Mouse (Mus musculus): Measurements from ENCODE around the gene Jmjd8. TPM values are rescaled to one million over a fixed set of nuclear protein-coding genes. Genes with fewer than 3 reads are reported as not detected.

Gene Jmjd8
- 40.7 and 69.5 TPM in 2 replicates for polyA plus RNA-seq (2012; rRNA removed)

DNA sequence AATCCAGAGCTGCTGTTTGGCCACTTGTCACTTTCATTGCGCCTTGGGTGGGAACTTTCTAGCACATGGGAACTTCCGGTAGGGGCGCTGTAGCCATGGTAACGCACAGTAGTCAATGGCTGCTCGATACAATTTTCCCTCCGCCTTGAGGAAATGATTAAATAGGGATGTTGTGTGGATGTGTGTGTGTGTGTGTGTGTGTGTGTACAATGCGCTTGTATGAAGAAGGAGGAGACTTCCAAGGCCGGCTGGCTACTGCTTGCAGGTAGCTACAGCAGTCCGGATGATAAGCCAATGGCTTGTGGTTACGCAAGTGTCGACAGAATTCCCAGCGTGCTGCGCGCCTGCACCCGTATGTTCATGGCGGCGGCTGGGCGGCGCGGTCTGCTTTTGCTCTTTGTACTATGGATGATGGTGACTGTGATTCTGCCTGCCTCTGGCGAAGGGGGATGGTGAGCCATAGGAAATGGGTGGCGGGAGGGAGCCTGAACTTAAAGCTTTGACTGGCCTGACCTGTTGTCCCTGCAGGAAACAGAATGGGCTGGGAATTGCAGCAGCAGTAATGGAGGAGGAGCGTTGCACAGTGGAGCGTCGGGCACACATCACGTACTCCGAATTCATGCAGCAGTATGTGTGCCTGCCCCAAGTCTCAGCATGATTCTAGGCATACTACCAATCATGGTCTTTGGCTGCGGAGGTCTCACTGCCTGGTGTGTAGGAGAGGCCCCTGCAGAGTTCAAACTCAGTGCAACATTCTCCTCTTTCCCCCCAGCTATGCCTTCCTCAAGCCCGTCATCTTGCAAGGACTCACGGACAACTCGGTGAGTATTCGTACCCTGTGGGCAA, at the start of gene Jmjd8:
Gene Jmjd8 (plus strand): TSS at position 156 of the 846 bp plus-strand sequence.

DNA sequence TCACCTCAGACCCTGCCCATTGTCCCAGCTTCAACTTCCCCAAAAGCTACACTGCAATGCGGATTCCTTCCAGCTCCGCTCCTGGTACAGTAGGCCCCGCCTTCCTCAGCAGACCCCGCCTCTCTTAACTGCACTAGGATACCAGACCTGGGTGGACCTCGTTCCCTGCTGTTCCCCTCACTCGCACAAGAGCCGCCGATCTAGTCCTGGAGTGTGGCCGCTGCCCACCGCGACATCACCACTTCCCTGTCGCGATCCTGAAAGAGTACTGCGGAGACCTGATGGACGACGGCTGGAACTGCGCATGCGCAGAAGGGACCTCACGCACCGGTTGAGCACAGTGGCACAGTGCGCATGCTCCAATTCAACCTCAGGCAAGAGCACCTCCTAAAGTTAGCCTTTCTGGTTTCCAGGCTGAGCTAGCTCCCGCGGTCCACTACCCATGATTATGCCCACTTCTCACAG, 43.4 kb upstream of the Jmjd8 start, which contains the start of gene Haghl:
Gene Haghl (minus strand): TSS at position 393 of the 465 bp plus-strand sequence.

DNA sequence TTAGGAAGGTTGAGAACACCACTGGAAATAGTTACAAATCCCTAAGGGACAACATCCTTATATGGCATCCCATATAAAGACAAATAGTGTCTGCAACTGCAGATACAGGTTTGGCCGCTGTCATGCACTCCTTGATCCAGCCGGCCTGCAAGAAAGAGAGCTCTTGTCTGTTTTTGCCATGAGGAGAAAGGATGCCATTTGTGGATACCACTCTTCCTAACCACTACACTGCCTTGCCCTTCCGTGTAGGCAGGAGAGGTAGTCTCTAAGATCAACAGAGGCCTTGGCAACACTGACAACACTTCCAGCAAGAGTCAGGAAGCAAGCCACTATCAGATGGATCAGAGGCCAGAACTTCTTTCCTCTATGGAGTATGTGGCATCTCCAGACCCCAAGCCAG, 42.4 kb upstream of the Jmjd8 start, which contains the start of gene Ccdc78:
Gene Ccdc78 (plus strand): TSS at position 301 of the 400 bp plus-strand sequence.

DNA sequence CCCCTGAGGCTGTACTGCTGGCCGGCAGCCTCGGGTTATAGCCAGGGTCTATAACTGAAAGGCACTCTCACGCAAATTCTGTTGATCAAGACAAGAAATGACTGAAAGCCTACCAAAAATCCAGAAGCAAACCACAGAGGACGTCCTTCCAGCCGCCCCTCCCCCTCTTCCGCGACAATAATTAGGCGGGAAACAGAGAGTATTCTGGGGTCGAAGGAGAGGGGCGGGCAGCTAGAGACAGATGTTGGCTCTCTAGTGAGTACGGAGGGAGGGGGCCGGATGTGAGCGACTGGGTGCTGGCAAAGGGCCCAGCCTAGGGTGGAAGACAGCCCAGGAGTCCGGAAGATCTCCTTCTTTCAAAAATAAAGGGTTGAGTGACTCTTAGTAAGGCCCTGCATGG, 36.1 kb upstream of the Jmjd8 start, which contains the start of gene Fam173a:
Gene Fam173a (minus strand): TSS at position 287 of the 400 bp plus-strand sequence.

DNA sequence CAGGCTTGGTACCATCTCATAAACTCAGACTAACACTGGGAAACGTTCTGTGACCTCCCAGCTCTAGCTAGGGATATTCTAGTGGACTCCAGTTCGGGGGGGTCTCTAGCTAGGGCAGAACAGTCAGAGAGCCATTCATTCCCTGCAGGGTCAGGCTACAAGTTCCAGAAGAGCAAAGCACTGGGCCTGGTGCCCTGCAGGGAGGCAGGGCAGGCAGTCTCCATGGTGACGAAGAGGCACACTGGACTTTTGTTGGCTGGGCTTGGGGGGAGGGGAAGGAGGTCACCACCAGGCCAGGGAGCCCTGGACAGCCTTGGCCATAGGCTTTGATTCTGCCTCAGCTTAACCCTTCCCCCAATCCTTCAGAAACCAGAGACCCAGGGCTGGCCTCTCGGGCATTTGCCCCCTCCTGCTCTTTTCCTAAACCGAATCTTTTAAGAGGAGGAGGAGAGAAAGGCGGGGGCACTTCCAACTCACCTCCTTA, 33.0 kb upstream of the Jmjd8 start, which contains the start of gene AC134908.4:
Gene AC134908.4 (minus strand): TSS at position 51 of the 484 bp plus-strand sequence.

DNA sequence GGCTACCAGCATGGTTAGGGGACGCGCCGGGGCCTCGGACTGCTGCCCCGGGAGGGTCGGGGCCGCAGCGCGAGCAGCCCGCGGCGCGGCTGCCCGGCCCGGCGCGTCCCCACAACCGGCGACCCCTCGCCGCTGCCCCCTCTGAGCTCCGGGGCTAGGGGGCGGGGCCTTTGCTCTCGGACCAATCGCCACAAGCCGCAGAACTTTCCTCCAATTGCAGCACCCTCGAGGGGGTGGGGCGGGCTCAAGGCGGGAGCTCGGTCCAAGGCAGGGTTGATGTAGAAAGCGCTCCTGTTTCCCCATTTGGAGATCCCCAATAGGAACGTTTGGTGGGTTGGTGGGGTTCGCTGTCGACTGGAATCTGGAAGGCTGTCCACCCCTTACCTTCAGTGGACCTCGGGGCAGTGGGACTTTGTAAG, 31.7 kb upstream of the Jmjd8 start, which contains the start of gene Metrn:
Gene Metrn (minus strand): TSS at position 186 of the 419 bp plus-strand sequence.

DNA sequence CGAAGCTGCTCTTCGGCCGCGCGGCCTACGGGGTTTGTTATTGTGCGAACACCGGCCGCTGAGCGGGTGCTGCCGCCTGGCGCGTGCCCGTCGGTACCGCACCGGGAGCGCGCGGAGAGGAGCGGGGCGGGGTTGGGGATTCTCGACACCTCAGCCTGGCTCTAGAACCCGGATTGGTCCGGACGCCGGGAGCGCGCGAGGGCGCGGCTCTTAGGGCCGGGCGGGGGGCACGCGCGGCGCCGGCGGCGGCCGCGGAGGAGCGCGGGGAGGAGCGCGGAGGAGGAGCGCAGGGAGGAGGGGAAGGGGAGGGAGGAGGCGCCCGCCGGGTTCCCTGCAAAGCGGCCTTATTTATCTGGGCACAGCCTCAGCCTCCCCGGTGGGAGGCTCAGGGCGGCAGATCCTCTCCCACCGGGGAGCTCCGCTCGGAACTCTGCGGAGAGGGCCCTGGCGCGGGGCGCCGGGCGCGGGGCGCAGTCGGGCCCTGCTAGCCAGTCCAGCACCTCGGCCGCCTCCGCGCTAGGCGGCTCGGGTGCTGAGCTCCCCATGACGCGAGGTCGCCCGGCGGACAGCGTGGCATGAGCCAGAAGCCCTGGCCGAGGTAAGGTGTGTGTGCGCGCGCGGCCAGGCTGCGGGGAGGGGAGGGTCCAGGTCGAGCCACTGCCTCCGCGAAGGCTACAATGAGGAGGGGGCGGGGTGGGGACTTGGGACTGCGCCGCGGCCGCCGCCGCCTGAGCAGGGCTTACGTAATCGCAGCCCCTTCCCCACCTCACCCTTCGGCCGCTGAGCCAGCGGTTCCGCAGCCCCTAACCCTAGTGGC, 19.7 kb upstream of the Jmjd8 start, which contains the start of gene Fbxl16:
Gene Fbxl16 (plus strand): TSS at position 297 of the 817 bp plus-strand sequence.

DNA sequence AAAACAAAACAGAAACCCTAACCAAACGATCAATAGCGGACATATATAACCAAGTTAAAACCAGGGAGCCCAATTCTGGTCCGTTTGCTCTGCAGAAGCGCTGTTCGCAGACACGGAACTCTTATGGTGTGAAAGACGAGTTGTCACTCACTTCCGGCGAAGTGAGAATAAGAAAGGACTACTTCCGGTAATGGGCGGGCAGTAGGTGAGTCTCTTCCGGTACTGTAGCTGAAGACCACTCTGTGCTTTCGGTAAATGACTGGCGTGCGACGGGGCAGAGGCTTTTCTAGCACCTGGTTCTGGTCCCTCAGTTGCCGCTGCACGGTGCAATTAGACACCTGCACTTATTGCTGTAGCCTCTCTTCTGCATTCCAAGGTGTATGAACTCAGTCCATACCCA, 5.2 kb upstream of the Jmjd8 start, which contains the start of gene Wdr24:
Gene Wdr24 (plus strand): TSS at position 176 of the 400 bp plus-strand sequence.

DNA sequence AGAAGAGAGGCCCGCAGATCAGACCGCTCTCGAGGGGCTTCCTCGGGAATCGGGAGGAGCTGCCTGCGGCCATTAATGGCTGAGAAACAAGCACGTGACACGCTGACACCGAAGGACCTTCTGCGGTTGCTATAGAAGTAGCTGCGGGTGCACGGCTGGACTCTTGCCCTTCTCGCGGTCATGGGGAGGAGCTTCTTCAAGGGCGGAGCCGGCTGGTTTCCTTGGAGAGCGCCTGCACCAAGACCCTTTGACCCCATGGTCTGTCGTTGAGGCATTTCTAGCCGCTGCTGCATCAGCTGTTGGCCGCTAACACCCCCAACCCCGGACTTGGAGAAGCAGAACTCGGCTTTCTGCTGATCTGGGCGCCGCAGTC, 4.6 kb downstream of the Jmjd8 start, which contains the start of gene Stub1:
Gene Stub1 (minus strand): TSS at position 114 of the 373 bp plus-strand sequence.

DNA sequence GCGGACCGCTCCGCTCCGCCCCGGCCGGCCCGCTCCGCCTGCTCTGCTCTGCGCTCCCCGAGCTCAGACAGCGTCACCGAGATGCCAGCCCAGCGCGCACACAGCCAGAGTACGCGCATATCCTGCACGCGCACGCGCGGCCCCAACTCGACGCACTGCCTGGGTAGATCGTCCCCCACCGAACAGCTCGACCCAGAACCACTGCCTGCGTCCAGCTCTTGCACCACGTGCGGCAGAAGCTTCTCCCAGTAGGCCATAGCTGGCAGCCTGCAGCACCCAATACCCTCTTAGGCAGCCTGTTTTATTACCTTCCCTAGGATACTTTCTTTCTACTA, 8.4 kb downstream of the Jmjd8 start, which contains the start of gene Rhbdl1:
Gene Rhbdl1 (minus strand): TSS at position 220 of the 335 bp plus-strand sequence.

DNA sequence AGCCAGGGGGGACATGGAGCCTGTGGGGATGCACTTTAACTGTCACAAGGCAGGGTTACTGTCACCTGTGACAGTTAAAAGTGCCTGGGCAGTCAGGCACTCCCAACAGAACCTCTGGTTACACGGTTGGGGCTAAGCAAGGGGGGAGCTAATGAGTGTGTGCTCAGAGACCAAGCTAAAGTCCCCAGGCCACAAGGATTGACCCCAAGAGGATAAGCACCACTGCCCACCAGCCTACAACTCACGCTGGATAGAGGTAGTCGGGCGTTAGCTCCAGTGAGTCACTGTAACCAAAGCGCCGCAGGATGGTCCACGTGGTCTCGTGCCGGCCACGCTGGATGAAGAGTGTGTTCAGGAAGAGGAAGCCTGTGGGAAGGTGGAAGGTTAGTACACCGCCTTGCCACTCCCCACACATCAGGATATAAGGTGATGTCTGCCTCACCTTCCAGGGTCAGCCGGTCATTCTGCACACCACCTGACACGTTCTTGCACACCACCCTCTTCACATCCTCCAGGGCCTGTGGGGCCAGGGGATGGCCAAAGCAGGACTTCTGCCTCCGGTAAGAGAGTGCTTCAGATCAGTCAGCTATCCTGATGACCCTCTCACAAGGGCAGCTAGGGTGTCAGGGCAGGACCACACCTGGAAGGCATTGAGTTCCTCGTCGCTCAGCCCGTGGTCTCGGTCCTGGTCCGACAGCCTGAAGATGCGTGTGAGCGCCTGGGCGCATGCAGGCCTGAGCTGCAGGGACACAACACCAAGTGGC, 12.6 kb downstream of the Jmjd8 start, which contains the start of gene Gm20683:
Gene Gm20683 (minus strand): TSS at position 647 of the 764 bp plus-strand sequence.

DNA sequence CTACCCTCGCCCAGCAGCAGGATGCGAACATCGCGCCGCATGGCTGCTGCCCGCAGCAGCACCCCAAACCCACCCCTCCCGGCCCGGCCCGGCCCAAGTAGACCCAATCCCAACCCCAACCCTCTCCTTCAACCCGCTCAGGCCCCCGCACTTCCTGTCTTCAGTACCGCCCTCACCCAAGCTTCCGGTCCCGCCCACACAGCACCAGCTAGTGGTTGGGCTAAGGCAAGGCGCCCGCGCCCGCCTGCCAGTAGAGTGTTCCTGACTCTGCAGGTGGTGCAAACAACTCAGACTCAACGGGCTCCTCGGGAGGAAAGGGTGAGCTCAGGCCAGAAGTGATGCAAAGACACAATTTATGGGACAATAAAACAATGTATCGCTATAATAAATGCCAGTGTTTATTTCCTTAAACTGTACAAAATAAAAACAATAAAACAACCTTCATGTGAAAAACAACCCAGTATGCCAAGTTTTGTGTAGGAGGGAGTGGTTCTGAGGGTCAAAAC, 15.8 kb downstream of the Jmjd8 start, which contains the start of gene Rhot2:
Gene Rhot2 (minus strand): TSS at position 456 of the 506 bp plus-strand sequence.

DNA sequence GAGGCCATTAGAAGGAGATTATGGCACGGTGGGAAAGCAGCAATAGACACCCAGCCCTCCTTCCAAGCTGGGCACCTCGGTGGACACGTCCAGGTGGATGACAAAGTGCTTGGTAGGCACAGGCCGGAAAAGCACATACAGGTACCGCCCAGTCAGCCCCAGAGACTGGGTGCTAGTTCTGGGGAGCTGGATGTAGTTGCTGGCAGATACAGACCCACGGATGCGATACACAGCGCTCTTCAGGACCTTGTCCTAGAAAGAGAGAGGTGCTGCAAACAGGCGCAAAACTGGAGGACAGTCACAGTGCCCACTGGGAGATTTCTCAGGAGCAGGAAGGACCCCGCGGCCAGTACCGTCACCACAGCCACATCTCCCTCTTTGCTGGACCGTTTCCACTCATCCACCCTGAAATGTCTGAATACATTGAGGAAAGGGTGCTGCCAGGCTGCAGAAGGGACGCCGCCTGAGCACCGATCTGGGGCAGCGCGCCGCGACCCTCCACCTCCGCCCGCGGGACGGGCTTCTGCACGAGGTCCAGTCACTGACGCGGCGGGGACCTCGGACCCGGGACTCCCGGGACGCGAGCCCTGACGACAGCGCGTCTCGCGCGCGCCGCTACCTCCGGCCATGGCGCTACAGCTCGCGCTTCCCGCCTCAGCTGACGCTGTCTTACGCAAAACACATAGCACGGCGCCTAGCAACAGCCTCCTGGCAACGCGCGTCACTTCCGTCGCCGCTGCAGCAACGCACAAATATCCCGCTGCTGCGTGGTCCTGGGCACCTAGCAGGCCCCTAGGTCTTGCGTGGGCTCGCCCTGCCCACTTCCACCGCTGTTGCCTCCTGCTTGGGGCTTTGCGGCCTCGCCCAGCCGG, 32.4 kb downstream of the Jmjd8 start, which contains the start of gene Wdr90:
Gene Wdr90 (minus strand): TSS at position 670 of the 872 bp plus-strand sequence.

DNA sequence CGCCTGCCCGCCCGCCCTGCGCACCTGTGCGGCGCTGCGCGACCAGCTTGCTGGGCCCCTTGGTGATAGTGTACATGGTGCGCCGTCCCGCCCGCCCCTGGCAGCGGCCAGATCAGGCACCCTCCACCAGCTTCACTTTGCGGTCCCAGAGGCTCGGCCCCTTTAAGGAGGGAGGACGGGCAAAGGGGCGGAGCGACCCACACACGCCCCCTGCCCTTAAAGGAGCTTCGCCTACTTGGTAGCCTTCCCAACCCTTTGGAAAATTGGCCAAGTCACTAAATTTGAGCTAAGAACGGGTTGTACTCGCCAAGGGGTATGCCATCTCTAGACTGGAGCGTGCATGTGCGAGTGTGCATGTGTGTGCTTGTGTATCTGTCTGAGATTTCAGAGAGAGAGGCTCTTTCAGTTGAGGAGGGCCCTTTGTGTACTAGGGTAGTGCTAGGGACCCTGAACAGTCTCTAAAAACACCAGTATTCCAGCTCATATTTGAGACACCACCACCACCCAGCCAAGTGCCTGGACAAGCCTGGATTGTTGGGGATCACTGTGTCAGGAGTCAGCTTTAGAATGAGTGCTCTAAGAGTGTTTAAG, 40.0 kb downstream of the Jmjd8 start, which contains the start of gene Mcrip2:
Gene Mcrip2 (minus strand): TSS at position 164 of the 591 bp plus-strand sequence.

DNA sequence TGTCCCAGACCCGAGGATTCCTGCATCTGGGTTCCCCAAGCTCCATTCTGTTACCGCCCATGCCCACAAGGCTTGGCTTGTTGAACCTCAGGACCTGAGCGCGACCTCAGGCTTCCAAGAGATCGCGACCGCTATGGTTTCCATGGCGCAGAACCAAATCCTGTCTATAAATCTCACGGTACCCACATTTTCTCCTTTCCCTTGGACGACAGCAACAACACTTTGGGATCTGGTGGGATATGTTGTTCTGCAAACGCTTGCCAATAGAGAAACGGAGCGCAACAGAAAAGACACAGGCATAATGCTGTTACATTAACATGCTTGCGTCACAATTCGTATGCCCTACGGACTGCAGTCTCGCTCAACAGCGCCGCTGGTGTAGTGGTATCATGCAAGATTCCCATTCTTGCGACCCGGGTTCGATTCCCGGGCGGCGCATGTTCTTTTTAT, 46.1 kb downstream of the Jmjd8 start, which contains the start of gene Mettl26:
Gene Mettl26 (plus strand): TSS at position 354 of the 450 bp plus-strand sequence.

DNA sequence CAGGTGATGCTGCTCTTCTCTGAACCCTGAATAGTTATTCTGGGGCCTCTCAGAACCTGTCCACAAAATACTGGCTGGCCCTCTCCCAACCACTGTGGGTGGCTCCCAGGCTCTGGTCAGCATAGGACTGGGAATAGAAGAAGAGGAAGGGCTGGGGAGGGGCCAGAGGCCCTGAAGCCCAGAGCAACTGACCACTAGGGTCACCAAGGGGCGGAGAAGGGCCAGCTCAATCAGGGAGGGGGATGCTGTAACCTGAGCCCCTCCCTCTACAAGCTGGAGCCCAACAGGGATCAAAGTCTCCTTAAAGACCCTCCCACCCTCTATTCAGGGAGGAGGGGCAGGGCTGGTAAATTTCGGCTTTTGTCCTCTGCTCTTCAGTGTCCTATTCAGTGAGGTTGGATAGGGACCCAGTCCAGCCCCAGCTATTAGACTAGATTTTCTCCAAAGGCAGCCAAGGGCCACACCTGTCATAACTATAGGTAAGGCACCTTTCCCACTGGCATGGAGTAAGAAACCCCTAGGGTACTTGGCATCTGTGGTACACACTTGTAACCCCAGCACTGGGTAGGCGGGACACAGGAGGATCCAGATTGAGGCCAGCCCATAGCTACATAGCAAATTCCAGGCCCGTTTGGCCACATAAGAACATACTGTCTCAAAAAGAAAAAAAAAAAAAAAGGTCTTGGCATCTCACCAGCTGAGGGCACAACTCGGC, 51.7 kb downstream of the Jmjd8 start, which contains the start of gene Wfikkn1:
Gene Wfikkn1 (minus strand): TSS at position 663 of the 715 bp plus-strand sequence.

All from central nervous system, embryonic 11.5 days (tissue).